ENCODE assay signal across 9 mouse cellular contexts in the genomic region with DNA sequence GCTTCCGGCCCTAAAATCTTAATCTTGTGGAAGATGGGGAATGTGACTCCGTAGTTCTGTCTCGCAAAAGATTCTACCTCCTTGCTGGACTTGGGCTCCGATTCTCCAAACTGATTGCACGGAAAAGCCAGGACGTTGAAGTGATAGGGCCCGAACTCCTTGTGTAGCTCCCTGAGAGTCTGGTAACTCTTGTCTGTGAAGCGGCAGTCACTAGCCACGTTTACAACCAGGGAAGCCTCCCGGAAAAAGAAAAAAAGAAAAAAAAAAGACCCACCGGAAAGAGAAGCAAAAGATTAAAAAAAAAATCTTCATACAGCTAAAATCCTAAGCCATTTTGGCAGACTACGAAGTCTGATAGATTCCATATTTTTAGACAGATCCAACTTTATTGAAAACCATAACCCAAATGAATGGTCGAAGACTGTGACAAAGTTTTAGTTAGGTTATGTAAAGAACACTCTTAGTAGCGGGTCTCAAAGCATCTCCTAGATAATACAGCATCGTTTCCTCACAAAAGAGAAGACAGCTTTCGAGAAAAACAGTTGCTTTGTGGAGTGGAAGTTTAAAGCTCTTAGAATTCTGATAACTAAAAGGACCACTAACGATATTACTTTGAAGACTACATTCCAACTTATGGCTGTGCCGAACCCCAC. TPM values are rescaled to one million over a fixed set of nuclear protein-coding genes. Genes with fewer than 3 reads are reported as not detected.
DNase-seq lines count a peak whose midpoint lies in the region; ATAC-seq and TF ChIP-seq lines count a peak whose summit lies in the region.
"Had no signal": no experiment of that assay in that cellular context is flagged by ENCODE, and none has a peak within 500 bp of the region (broad histone marks: within the 10 kb centered on the region; RNA-seq: fewer than 3 reads in every experiment).

No protein-coding gene starts in this region.

- H3K4me3 ChIP-seq in ES-E14 (ENCODE audit: insufficient read depth in 1 of 2, low read depth in 1 of 2, low read length in 2 of 2, poor library complexity in 1 of 2, severe bottlenecking in 1 of 2) = peak overlapping the region; percentile 61 to 66
- peak overlapping the region; percentile 57 to 67 for H3K4me3 ChIP-seq in heart, embryonic 14.5 days (ENCODE audit: control insufficient read depth in 1 of 2, insufficient read depth in 1 of 2, low read depth in 1 of 2, low read length in 2 of 2)
- peak overlapping the region; percentile 30 for H3K4me3 ChIP-seq in liver, embryonic 15.5 days (replicated peaks)

- no peak overlapping the region for H3K27ac ChIP-seq in ES-E14 (ENCODE audit: insufficient read depth, low read depth, low read length, poor library complexity, severe bottlenecking)
- peak overlapping the region; percentile 64 to 85 for H3K27ac ChIP-seq in heart, embryonic 14.5 days (replicated peaks in 1 of 2; ENCODE audit: control insufficient read depth in 1 of 2, insufficient read depth in 1 of 2, low read depth in 2 of 2, low read length in 2 of 2)
- no peak overlapping the region for H3K27ac ChIP-seq in liver, embryonic 15.5 days (replicated peaks)

- 9% methylated on average over 18 of the region's 18 CpGs for WGBS in heart, embryonic 14.5 days
- 30% methylated on average over 18 of the region's 18 CpGs for WGBS in liver, embryonic 15.5 days (ENCODE audit: insufficient replicate concordance)

- no peaks in the 10 kb centered on the region for H3K27me3 ChIP-seq in heart, embryonic 14.5 days (ENCODE audit: control insufficient read depth, insufficient read depth, low read length)
- peaks cover 32% of the 10 kb centered on the region for H3K27me3 ChIP-seq in liver, embryonic 15.5 days

- H3K9ac ChIP-seq in ES-E14 (ENCODE audit: insufficient read depth, low read depth, low read length, poor library complexity, severe bottlenecking) = no peak overlapping the region
- H3K9ac ChIP-seq in heart, embryonic 14.5 days (ENCODE audit: low read length) = peak overlapping the region; percentile 75
- H3K9ac ChIP-seq in liver, embryonic 15.5 days = no peak overlapping the region

- ATAC-seq in heart, embryonic 14.5 days (ENCODE audit: insufficient number of reproducible peaks, insufficient read depth, low FRiP score, low read depth) = no peak
- no peak for ATAC-seq in liver, embryonic 15.5 days (ENCODE audit: insufficient read depth)

- in situ Hi-C loops in ES-E14 (cut with MboI; ENCODE audit: low sequenced_read_pairs in 2 of 2, unreplicated experiment in 2 of 2) = loop anchor here in 1 of 2 experiments (10.0 kb wide), 1 partner anchor 209 kb away; no protein-coding TSS in a partner anchor

- H3K36me3 ChIP-seq in ES-E14 (ENCODE audit: control insufficient read depth, insufficient read depth, low read length, poor library complexity, severe bottlenecking) = no peaks in the 10 kb centered on the region
- H3K36me3 ChIP-seq in heart, embryonic 14.5 days (ENCODE audit: control insufficient read depth, insufficient read depth, low read length) = peaks cover 18% of the 10 kb centered on the region
- H3K36me3 ChIP-seq in liver, embryonic 15.5 days (replicated peaks) = no peaks in the 10 kb centered on the region

- H3K4me2 ChIP-seq in heart, embryonic 14.5 days (ENCODE audit: low read length) = peak overlapping the region; percentile 76
- H3K4me2 ChIP-seq in liver, embryonic 15.5 days = peak overlapping the region; percentile 13; the same call in 1 of the 2 replicates

- DNase-seq in adrenal gland, postnatal 10 days = peak; percentile 13
- DNase-seq in adrenal gland, postnatal 4 days (ENCODE audit: low spot score in 2 of 2) = no peak
- no peak for DNase-seq in ES-E14 (ENCODE audit: low read depth, low spot score)
- no peak for DNase-seq in thymus, postnatal 0 days (ENCODE audit: low spot score)
- no peak for DNase-seq in thymus, postnatal 36 days
- no peak for DNase-seq in urinary bladder, adult 18-20 months (ENCODE audit: low spot score in 2 of 2)

- H3K4me1 ChIP-seq in ES-E14 (ENCODE audit: control insufficient read depth in 2 of 2, insufficient read depth in 2 of 2, low read length in 2 of 2, poor library complexity in 1 of 2) = peaks cover 0 to 2% of the 10 kb centered on the region in 2 experiments; a peak in 1 of 4 replicates
- H3K4me1 ChIP-seq in heart, embryonic 14.5 days (ENCODE audit: control insufficient read depth in 2 of 2, insufficient read depth in 2 of 2, low read length in 2 of 2) = peaks cover 5 to 11% of the 10 kb centered on the region in 2 experiments; a peak in 3 of 4 replicates
- H3K4me1 ChIP-seq in liver, embryonic 15.5 days (replicated peaks) = no peaks in the 10 kb centered on the region

- H3K9me3 ChIP-seq in ES-E14 (ENCODE audit: control insufficient read depth, insufficient read depth, low read depth, low read length) = no peaks in the 10 kb centered on the region
- no peaks in the 10 kb centered on the region for H3K9me3 ChIP-seq in heart, embryonic 14.5 days (ENCODE audit: control insufficient read depth, low read length)
- no peaks in the 10 kb centered on the region for H3K9me3 ChIP-seq in liver, embryonic 15.5 days (replicated peaks)

TF ChIP-seq in ES-E14, 5 proteins besides CTCF, POLR2A, EP300 and RAD21:
- TF ChIP-seq CHD2 (IDR thresholded peaks at IDR 0.05; ENCODE audit: low read depth, low read length) (no peak), MAFK (IDR thresholded peaks at IDR 0.05; ENCODE audit: insufficient read depth, low read depth, low read length) (no peak), HCFC1 (IDR thresholded peaks at IDR 0.05; ENCODE audit: borderline replicate concordance, insufficient read depth, low read length) (no peak), ZC3H11A (IDR thresholded peaks at IDR 0.05; ENCODE audit: borderline replicate concordance, low read depth, low read length) (no peak), ZNF384 (IDR thresholded peaks at IDR 0.05; ENCODE audit: low read depth, low read length) (no peak)
TF ChIP-seq in ES-E14: peak in this region for 0.

RNA-seq across cellular contexts. Expression of a gene that starts 0.6 kb away (rescaled TPM):
- 10 to 100 TPM; 66.0 to 77.3 TPM for total RNA-seq in adrenal gland, postnatal 10 days (2021)
- 10 to 100 TPM; 92.5 to 98.1 TPM for total RNA-seq in adrenal gland, postnatal 4 days (2021)
- 17.0 and 35.5 TPM in 2 replicates for total RNA-seq in ES-E14 (2012; rRNA removed)
- polyA plus RNA-seq in heart, embryonic 14.5 days (2014; fragmentation: Nextera tagmentation; extraction: Ambion mirVana) = 126 and 147 TPM in 2 replicates
- 5.7 and 6.7 TPM in 2 replicates for polyA plus RNA-seq in liver, embryonic 15.5 days (2015; fragmentation: Nextera tagmentation; extraction: Ambion mirVana)
- 20.6 and 22.4 TPM in 2 replicates for polyA plus RNA-seq in thymus, postnatal 0 days (2015; fragmentation: Nextera tagmentation; extraction: Ambion mirVana)

RNA-seq across cellular contexts. Expression of a gene that starts 10.7 kb away (rescaled TPM):
- not detected for total RNA-seq in adrenal gland, postnatal 10 days (2021)
- not detected for total RNA-seq in adrenal gland, postnatal 4 days (2021)
- total RNA-seq in ES-E14 (2012; rRNA removed) = 0.16 and 0.49 TPM in 2 replicates
- polyA plus RNA-seq in heart, embryonic 14.5 days (2014; fragmentation: Nextera tagmentation; extraction: Ambion mirVana) = 0.12 TPM in 1 of 2 replicates, not detected in the other
- polyA plus RNA-seq in liver, embryonic 15.5 days (2015; fragmentation: Nextera tagmentation; extraction: Ambion mirVana) = not detected in 2 replicates
- 0.21 and 0.22 TPM in 2 replicates for polyA plus RNA-seq in thymus, postnatal 0 days (2015; fragmentation: Nextera tagmentation; extraction: Ambion mirVana)
- total RNA-seq: left cerebral cortex, postnatal 14 days had no signal

RNA-seq across cellular contexts. Expression of a gene that starts 51.9 kb away (rescaled TPM):
- not detected for total RNA-seq in adrenal gland, postnatal 10 days (2021)
- not detected for total RNA-seq in adrenal gland, postnatal 4 days (2021)
- total RNA-seq in ES-E14 (2012; rRNA removed) = not detected in 2 replicates
- not detected in 2 replicates for polyA plus RNA-seq in heart, embryonic 14.5 days (2014; fragmentation: Nextera tagmentation; extraction: Ambion mirVana)
- not detected in 2 replicates for polyA plus RNA-seq in liver, embryonic 15.5 days (2015; fragmentation: Nextera tagmentation; extraction: Ambion mirVana)
- polyA plus RNA-seq in thymus, postnatal 0 days (2015; fragmentation: Nextera tagmentation; extraction: Ambion mirVana) = 0.20 and 0.28 TPM in 2 replicates

RNA-seq across cellular contexts. Expression of a gene that starts 55.2 kb away (rescaled TPM):
- under 1 TPM; 0.51 to 0.82 TPM for total RNA-seq in adrenal gland, postnatal 10 days (2021)
- total RNA-seq in adrenal gland, postnatal 4 days (2021) = 1 to 10 TPM in 1 of 2 experiments, under 1 TPM in 1; 0.59 to 1.7 TPM
- not detected in 2 replicates for total RNA-seq in ES-E14 (2012; rRNA removed)
- polyA plus RNA-seq in heart, embryonic 14.5 days (2014; fragmentation: Nextera tagmentation; extraction: Ambion mirVana) = not detected in 2 replicates
- polyA plus RNA-seq in liver, embryonic 15.5 days (2015; fragmentation: Nextera tagmentation; extraction: Ambion mirVana) = 2.2 and 2.3 TPM in 2 replicates
- 334 and 382 TPM in 2 replicates for polyA plus RNA-seq in thymus, postnatal 0 days (2015; fragmentation: Nextera tagmentation; extraction: Ambion mirVana)
- total RNA-seq: left cerebral cortex, postnatal 14 days had no signal

RNA-seq across cellular contexts. Expression of a gene that starts 58.0 kb away (rescaled TPM):
- total RNA-seq in adrenal gland, postnatal 10 days (2021) = 1 to 10 TPM in 1 of 2 experiments, under 1 TPM in 1; 0.30 to 1.2 TPM
- under 1 TPM; 0.62 to 0.71 TPM for total RNA-seq in adrenal gland, postnatal 4 days (2021)
- 10.8 and 13.1 TPM in 2 replicates for total RNA-seq in ES-E14 (2012; rRNA removed)
- 0.11 and 0.63 TPM in 2 replicates for polyA plus RNA-seq in heart, embryonic 14.5 days (2014; fragmentation: Nextera tagmentation; extraction: Ambion mirVana)
- polyA plus RNA-seq in liver, embryonic 15.5 days (2015; fragmentation: Nextera tagmentation; extraction: Ambion mirVana) = 0.15 and 0.48 TPM in 2 replicates
- polyA plus RNA-seq in thymus, postnatal 0 days (2015; fragmentation: Nextera tagmentation; extraction: Ambion mirVana) = 1.2 TPM in 2 replicates

Comparison
In these comparisons a context has a peak if more than half of its experiments do, and no peak if none do; other contexts are left out.
1. H3K27ac ChIP-seq: peak in heart, embryonic 14.5 days (2 of 2); none in ES-E14 (single experiment) and liver, embryonic 15.5 days (single experiment).
2. Peak in every context shown above with its lines, with median percentiles within 50 percentile points of each other: H3K4me3 ChIP-seq.